Mouse (Mus musculus) kidney, embryonic 14.5 days (tissue): ENCODE results near the gene Tgfbr3. TPM values are rescaled to one million over a fixed set of nuclear protein-coding genes. Genes with fewer than 3 reads are reported as not detected.

Experiments
- ATAC-seq: fragments of 200-750 bp; cut with Nextera tagmentation; 2 replicates; pipeline ENCODE4 v1.8.0; 2017; ENCODE audit warnings: moderate number of reproducible peaks, mild to moderate bottlenecking, moderate TSS enrichment, moderate library complexity; ENCODE audit not compliant: low FRiP score, low TSS enrichment
- H3K27ac ChIP-seq: fragments of 300-500 bp; sonication (generic); 2 replicates; pipeline ENCODE4 v1.5.1; 2014; ENCODE audit warnings: low read depth, mild to moderate bottlenecking, low read length, moderate library complexity, mixed read lengths
- H3K27me3 ChIP-seq: fragments of 300-500 bp; sonication (generic); 2 replicates; pipeline ENCODE4 v1.6.1; 2014; ENCODE audit warnings: mild to moderate bottlenecking, low read length; ENCODE audit not compliant: control insufficient read depth, insufficient read depth
- H3K36me3 ChIP-seq: fragments of 300-500 bp; sonication (generic); 2 replicates; pipeline ENCODE4 v1.6.1; 2014; ENCODE audit warnings: low read length, mixed read lengths; ENCODE audit not compliant: control insufficient read depth, insufficient read depth
- H3K4me1 ChIP-seq: fragments of 300-500 bp; sonication (generic); 2 replicates; pipeline ENCODE4 v1.6.1; 2014; ENCODE audit warnings: low read length, mixed read lengths; ENCODE audit not compliant: control insufficient read depth, insufficient read depth
- H3K4me2 ChIP-seq: fragments of 300-500 bp; sonication (generic); replicated peaks from 2 replicates; pipeline ENCODE4 v1.6.1; 2014; ENCODE audit warnings: low read depth, mild to moderate bottlenecking, low read length
- H3K4me3 ChIP-seq: fragments of 300-500 bp; sonication (generic); 2 replicates; pipeline ENCODE4 v1.5.1; 2014; ENCODE audit warnings: mild to moderate bottlenecking, low read length
- H3K9ac ChIP-seq: fragments of 300-500 bp; sonication (generic); 2 replicates; pipeline ENCODE4 v1.6.1; 2014; ENCODE audit warnings: low read depth, mild to moderate bottlenecking, low read length, moderate library complexity
- H3K9me3 ChIP-seq: fragments of 300-500 bp; sonication (generic); 2 replicates; pipeline ENCODE4 v1.6.1; 2016; ENCODE audit warnings: low read length; ENCODE audit not compliant: control insufficient read depth
- WGBS: fragments of 180-500 bp; shearing (Covaris S2); extraction: QIAGEN DNeasy Blood & Tissue Kit; methylation state at CpG from one replicate; pipeline ENCODE4 v1.1.7; 2014; 5-methylcytosine and 5-hydroxymethylcytosine counted together
- polyA plus RNA-seq: library from polyadenylated mRNA; unstranded; fragments of >200 nt; fragmentation: Nextera tagmentation; extraction: Ambion mirVana; gene quantifications from 2 replicates; pipeline ENCODE4 v1.2.1, GENCODE M21; 2014

Gene Tgfbr3
- polyA plus RNA-seq, 1 experiment from 2014 or later, result 18.0 TPM

GRCm38 (mm10) chr5:107097314-107097713 is 192.1 kb downstream of the Tgfbr3 start:
- H3K27ac ChIP-seq, result no peak overlapping the region
- H3K9ac ChIP-seq, result no peak overlapping the region
- no peaks in the 10 kb centered on the region for H3K27me3 ChIP-seq
- ATAC-seq, result no peak
- H3K4me3 ChIP-seq, result no peak overlapping the region
- no peak overlapping the region for H3K4me2 ChIP-seq
- H3K4me1 ChIP-seq, result no peaks in the 10 kb centered on the region; the same call in 1 of the 2 replicates
- no peaks in the 10 kb centered on the region for H3K36me3 ChIP-seq
- WGBS, result 86% methylated on average over 7 of the region's 7 CpGs
- no peaks in the 10 kb centered on the region for H3K9me3 ChIP-seq

- H3K4me3 ChIP-seq, result no peak overlapping the region
- WGBS, result 46% methylated on average over 5 of the region's 5 CpGs
- ATAC-seq, result no peak
- H3K4me2 ChIP-seq, result no peak overlapping the region
- H3K27ac ChIP-seq, result no peak overlapping the region
- H3K4me1 ChIP-seq, result no peaks in the 10 kb centered on the region
- H3K27me3 ChIP-seq, result no peaks in the 10 kb centered on the region
- H3K36me3 ChIP-seq, result no peaks in the 10 kb centered on the region
- no peaks in the 10 kb centered on the region for H3K9me3 ChIP-seq
- H3K9ac ChIP-seq, result no peak overlapping the region
Measured at GRCm38 (mm10) chr5:107094233-107094632, 195.2 kb downstream of the Tgfbr3 start.

GRCm38 (mm10) chr5:107093253-107093652 is 196.2 kb downstream of the Tgfbr3 start:
- no peaks in the 10 kb centered on the region for H3K36me3 ChIP-seq
- H3K9me3 ChIP-seq, result no peaks in the 10 kb centered on the region
- no peaks in the 10 kb centered on the region for H3K27me3 ChIP-seq
- no peak overlapping the region for H3K4me2 ChIP-seq
- no peak for ATAC-seq
- no peak overlapping the region for H3K27ac ChIP-seq
- H3K4me1 ChIP-seq, result peaks cover 4% of the 10 kb centered on the region; the same call in 1 of the 2 replicates
- WGBS, result 86% methylated on average over 3 of the region's 3 CpGs
- H3K4me3 ChIP-seq, result no peak overlapping the region
- H3K9ac ChIP-seq, result no peak overlapping the region

- 63% methylated on average over 8 of the region's 8 CpGs for WGBS
- peaks cover 9% of the 10 kb centered on the region for H3K4me1 ChIP-seq
Measured at GRCm38 (mm10) chr5:107092137-107092536, 197.3 kb downstream of the Tgfbr3 start.

GRCm38 (mm10) chr5:107089966-107090365 is 199.5 kb downstream of the Tgfbr3 start:
- no peak overlapping the region for H3K27ac ChIP-seq
- no peak overlapping the region for H3K4me2 ChIP-seq
- no peaks in the 10 kb centered on the region for H3K27me3 ChIP-seq
- no peak overlapping the region for H3K9ac ChIP-seq
- ATAC-seq, result no peak
- no peak overlapping the region for H3K4me3 ChIP-seq
- peaks cover 9% of the 10 kb centered on the region for H3K4me1 ChIP-seq
- H3K36me3 ChIP-seq, result no peaks in the 10 kb centered on the region
- 43% methylated on average over 5 of the region's 5 CpGs for WGBS
- no peaks in the 10 kb centered on the region for H3K9me3 ChIP-seq

More at GRCm38 (mm10) chr5:107092137-107092536, 197.3 kb downstream of the Tgfbr3 start:
- no peak overlapping the region for H3K9ac ChIP-seq
- no peak overlapping the region for H3K4me3 ChIP-seq
- H3K4me2 ChIP-seq, result no peak overlapping the region
- no peaks in the 10 kb centered on the region for H3K27me3 ChIP-seq
- H3K36me3 ChIP-seq, result no peaks in the 10 kb centered on the region
- no peak for ATAC-seq
- H3K9me3 ChIP-seq, result no peaks in the 10 kb centered on the region
- H3K27ac ChIP-seq, result no peak overlapping the region

- WGBS, result 24% methylated on average over 12 of the region's 12 CpGs
- H3K4me3 ChIP-seq, result no peak overlapping the region
- peak overlapping the region; percentile 84 for H3K27ac ChIP-seq
- H3K9ac ChIP-seq, result no peak overlapping the region
- no peaks in the 10 kb centered on the region for H3K36me3 ChIP-seq
- no peaks in the 10 kb centered on the region for H3K27me3 ChIP-seq
- no peak overlapping the region; the same call in none of the 2 replicates for H3K4me2 ChIP-seq
- peaks cover 9% of the 10 kb centered on the region for H3K4me1 ChIP-seq
- no peaks in the 10 kb centered on the region for H3K9me3 ChIP-seq
- peak; percentile 86 for ATAC-seq
Measured at GRCm38 (mm10) chr5:107087829-107088808, 201.3 kb downstream of the Tgfbr3 start.

- peak; percentile 78 for ATAC-seq
- Histone ChIP-seq H3K9ac (no peak overlapping the region), H3K4me2 (no peak overlapping the region), H3K9me3 (no peaks in the 10 kb centered on the region), H3K36me3 (no peaks in the 10 kb centered on the region), H3K4me3 (no peak overlapping the region), H3K27me3 (no peaks in the 10 kb centered on the region), H3K4me1 (peaks cover 10% of the 10 kb centered on the region), H3K27ac (peak overlapping the region; percentile 84)
- whole genome bisulfite sequencing, result 14% methylated on average over 2 of the region's 2 CpGs
Measured at GRCm38 (mm10) chr5:107087291-107087690, 202.1 kb downstream of the Tgfbr3 start.

- Histone ChIP-seq H3K36me3 (no peaks in the 10 kb centered on the region), H3K27me3 (no peaks in the 10 kb centered on the region), H3K9me3 (no peaks in the 10 kb centered on the region), H3K27ac (no peak overlapping the region), H3K4me2 (no peak overlapping the region), H3K4me3 (no peak overlapping the region), H3K9ac (no peak overlapping the region), H3K4me1 (peaks cover 19% of the 10 kb centered on the region)
- ATAC-seq, result no peak
- 84% methylated on average over 5 of the region's 5 CpGs for WGBS
Measured at GRCm38 (mm10) chr5:107086166-107086565, 203.3 kb downstream of the Tgfbr3 start.

GRCm38 (mm10) chr5:107084431-107084830 is 205.0 kb downstream of the Tgfbr3 start:
- Histone ChIP-seq H3K9ac (no peak overlapping the region), H3K4me1 (peaks cover 33% of the 10 kb centered on the region), H3K27me3 (no peaks in the 10 kb centered on the region), H3K4me3 (no peak overlapping the region), H3K36me3 (no peaks in the 10 kb centered on the region), H3K4me2 (no peak overlapping the region), H3K9me3 (no peaks in the 10 kb centered on the region), H3K27ac (no peak overlapping the region)
- ATAC-seq, result no peak
- WGBS, result 92% methylated on average over 4 of the region's 4 CpGs
